Mouse (Mus musculus) liver, adult 2 months (tissue): Measurements from ENCODE around the gene Tbata. TPM values are rescaled to one million over a fixed set of nuclear protein-coding genes. Genes with fewer than 3 reads are reported as not detected.

Experiments used
- DNase-seq: peaks from one replicate; pipeline ENCODE4 v3.0.0-alpha.2; 2011; ENCODE audit warnings: low read depth, low spot score; ENCODE audit errors: extremely low read depth
- H3K27ac ChIP-seq: fragments of 200-500 bp; replicated peaks from 2 replicates; pipeline ENCODE4 v1.5.1; 2012; ENCODE audit warnings: low read depth, mild to moderate bottlenecking, control low read depth, inconsistent platforms, low read length; ENCODE audit not compliant: insufficient read depth
- H3K27me3 ChIP-seq: fragments of 200-500 bp; 2 replicates; pipeline ENCODE4 v1.6.1; 2012; ENCODE audit warnings: mild to moderate bottlenecking, moderate library complexity, low read length, inconsistent platforms; ENCODE audit not compliant: control insufficient read depth, insufficient read depth
- H3K36me3 ChIP-seq: fragments of 200-500 bp; 2 replicates; pipeline ENCODE4 v1.6.1; 2012; ENCODE audit warnings: low read length, inconsistent platforms; ENCODE audit not compliant: control insufficient read depth, insufficient read depth
- H3K4me1 ChIP-seq: fragments of 200-500 bp; 2 replicates; pipeline ENCODE4 v1.6.1; 2011; ENCODE audit warnings: low read length; ENCODE audit not compliant: control insufficient read depth, insufficient read depth
- H3K4me3 ChIP-seq: fragments of 200-500 bp; 2 replicates; pipeline ENCODE4 v1.5.1; 2011; ENCODE audit warnings: low read depth, mild to moderate bottlenecking, control low read depth, low read length, moderate library complexity; ENCODE audit not compliant: insufficient read depth
- H3K79me2 ChIP-seq: fragments of 200-500 bp; 2 replicates; pipeline ENCODE4 v1.6.1; 2012; ENCODE audit warnings: inconsistent platforms, mild to moderate bottlenecking, low read length, moderate library complexity; ENCODE audit not compliant: control insufficient read depth, insufficient read depth
- H3K9ac ChIP-seq: fragments of 200-500 bp; 2 replicates; pipeline ENCODE4 v1.6.1; 2012; ENCODE audit warnings: low read depth, mild to moderate bottlenecking, control low read depth, inconsistent platforms, low read length
- CTCF ChIP-seq: fragments of 200-500 bp; IDR thresholded peaks from 2 replicates; pipeline ENCODE4 v1.5.1; 2011; ENCODE audit warnings: low read depth, low read length, control low read depth
- POLR2A ChIP-seq: fragments of 200-500 bp; IDR thresholded peaks from 2 replicates; pipeline ENCODE4 v1.6.1; 2011; ENCODE audit warnings: low read length, control low read depth; ENCODE audit not compliant: insufficient read depth; ENCODE audit errors: extremely low read depth
- WGBS: fragments of 180-500 bp; shearing (Covaris S2); methylation state at CpG from one replicate; pipeline ENCODE4 v1.1.7; 2018; 5-methylcytosine and 5-hydroxymethylcytosine counted together
- polyA plus RNA-seq: library from polyadenylated mRNA; depleted of rRNA; stranded (reverse); fragments of >200 nt; gene quantifications from 2 replicates; pipeline ENCODE4 v1.2.3, GENCODE M21; 2012
- total RNA-seq: library from RNA; depleted of rRNA; stranded (reverse); fragments of >200 nt; gene quantifications from 2 replicates; pipeline ENCODE4 v1.2.3, GENCODE M21; 2014

The Tbata gene
- total and polyA plus RNA-seq, 2 experiments = not detected

DNA sequence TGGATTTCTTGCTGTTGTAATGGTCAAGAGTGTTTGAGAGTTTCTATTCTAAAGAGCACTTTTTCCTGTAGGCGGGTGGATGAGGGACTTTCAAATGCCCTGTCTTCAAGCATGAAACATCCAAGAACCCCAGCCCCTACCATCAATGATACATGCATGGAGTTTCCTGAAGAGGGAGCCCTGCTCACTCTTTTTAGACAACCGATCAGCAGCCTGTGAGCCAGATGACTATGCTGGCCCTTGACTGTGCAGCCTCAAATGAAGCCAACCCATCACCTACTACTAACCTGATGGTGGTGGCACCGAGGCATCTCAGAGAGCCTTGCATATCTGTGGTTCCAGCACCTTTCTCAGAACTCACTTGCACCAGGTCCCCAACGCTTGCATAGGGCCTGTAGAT lies 742 bp downstream of the Tbata start:
- Histone ChIP-seq H3K27ac (no peak overlapping the region), H3K9ac (no peak overlapping the region), H3K4me1 (no peaks in the 10 kb centered on the region), H3K4me3 (no peak overlapping the region), H3K27me3 (no peaks in the 10 kb centered on the region), H3K36me3 (no peaks in the 10 kb centered on the region), H3K79me2 (no peaks in the 10 kb centered on the region)
- TF ChIP-seq POLR2A (no peak), CTCF (no peak)
- WGBS = 85% methylated on average over 4 of the region's 4 CpGs
- no peak for DNase-seq

DNA sequence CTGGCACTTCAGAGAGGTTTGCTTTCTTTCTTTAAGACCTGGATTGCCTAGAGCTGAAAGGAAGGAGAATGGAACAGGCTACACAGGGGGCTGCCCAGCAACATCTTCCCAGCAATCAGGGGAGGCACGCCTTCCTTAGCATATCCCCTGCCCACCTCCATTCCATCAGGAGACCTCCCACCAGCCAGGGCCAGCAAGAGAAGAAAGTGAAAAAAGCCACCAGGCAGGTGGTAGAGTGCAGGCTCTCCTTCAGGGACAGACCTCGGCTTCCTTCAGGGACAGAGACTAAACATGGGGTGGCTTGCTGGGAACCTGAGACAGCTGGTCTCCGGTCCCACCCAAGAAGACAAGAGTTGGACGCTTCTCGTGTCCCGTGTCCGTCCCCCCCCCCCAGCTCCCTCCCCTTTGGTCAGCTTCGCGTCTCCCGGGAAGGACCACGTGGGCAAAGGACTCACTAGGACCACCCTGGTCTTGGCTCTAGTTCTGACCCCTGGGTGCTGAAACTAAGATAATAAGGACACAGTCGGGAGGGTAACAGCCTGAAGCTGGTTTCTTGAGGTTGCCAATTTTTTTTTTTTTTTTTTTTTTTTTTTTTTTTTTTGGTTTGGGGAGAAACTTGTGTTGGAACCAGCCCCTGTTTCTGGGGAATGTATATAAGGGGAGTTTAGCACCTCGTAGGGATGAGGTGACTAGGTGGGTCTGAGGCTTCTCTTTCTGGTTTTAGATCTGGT lies 3.1 kb downstream of the Tbata start:
- Histone ChIP-seq H3K79me2 (no peaks in the 10 kb centered on the region), H3K27me3 (no peaks in the 10 kb centered on the region), H3K36me3 (no peaks in the 10 kb centered on the region), H3K9ac (no peak overlapping the region), H3K4me3 (no peak overlapping the region), H3K27ac (no peak overlapping the region), H3K4me1 (no peaks in the 10 kb centered on the region)
- WGBS = 44% methylated on average over 12 of the region's 13 CpGs
- no peak for DNase-seq
- no peak for TF ChIP-seq POLR2A
- TF ChIP-seq CTCF = no peak

DNA sequence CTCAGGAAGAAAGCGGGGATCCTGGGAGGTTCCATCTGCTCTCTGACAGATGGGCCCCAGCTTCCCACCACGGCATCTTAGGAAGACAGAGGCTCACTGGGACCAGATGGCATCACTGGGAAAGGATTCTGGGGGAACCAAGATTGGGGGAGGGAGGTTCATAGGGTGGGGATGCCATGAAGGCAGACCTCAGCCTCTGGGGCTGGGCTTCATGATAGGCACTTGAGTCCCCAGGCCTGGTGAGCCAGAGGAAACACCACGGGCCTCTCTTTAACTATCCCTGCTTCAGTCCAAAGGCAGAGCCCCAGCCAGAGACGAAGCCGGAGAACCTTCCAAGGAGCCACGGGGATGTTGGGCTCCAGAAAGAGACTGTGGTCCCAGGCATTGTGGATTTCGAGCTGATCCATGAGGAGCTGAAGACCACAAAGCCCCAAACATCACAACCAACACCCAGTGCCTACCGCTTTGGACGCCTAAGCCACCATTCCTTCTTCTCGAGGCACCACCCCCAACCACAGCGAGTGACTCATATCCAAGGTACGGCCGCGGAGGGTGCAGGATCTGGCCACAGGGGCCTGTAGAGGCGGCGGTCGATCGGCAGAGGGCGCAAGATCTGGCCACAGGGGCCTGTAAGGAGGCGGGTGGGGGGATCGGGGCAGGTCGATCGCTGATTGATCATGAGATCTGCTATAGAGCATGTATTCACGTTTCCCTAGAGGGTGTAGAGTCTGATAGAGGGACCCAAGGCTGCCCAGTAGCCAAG lies 3.9 kb downstream of the Tbata start:
- no peaks in the 10 kb centered on the region for H3K27me3 ChIP-seq
- H3K9ac ChIP-seq = no peak overlapping the region
- DNase-seq = no peak
- H3K36me3 ChIP-seq = no peaks in the 10 kb centered on the region
- no peak overlapping the region for H3K4me3 ChIP-seq
- 15% methylated on average over 24 of the region's 24 CpGs for WGBS
- no peaks in the 10 kb centered on the region for H3K4me1 ChIP-seq
- H3K27ac ChIP-seq = no peak overlapping the region
- TF ChIP-seq CTCF (peak; percentile 46), POLR2A (no peak)
- H3K79me2 ChIP-seq = no peaks in the 10 kb centered on the region

DNA sequence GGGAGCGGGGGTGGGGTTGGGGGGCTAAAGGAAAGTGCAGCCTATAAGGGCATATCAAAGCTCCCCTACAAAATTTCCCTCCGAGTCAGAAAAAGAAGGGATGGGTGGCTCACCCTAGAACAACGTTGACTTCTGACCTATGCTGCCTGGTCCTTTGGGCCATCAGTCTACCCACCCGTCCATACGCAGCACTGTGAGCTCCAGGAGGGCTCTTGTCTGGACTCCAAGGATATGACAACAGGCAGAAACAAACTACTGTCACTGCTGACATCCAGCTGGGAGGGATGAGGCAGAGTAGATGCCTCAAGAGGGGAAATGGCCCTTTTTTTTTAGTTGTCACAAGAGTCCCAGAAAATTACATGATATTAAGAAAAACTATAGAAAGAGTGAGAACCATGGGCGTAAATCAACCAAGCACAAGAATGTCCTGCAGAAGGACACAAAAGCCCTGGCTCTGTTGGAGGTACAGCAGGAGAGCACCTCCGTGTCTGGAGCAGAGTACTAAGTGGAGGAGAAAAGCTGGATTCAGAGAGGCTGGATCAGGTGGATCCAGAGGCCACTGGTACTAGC lies 4.6 kb downstream of the Tbata start:
- H3K27me3 ChIP-seq = no peaks in the 10 kb centered on the region

DNA sequence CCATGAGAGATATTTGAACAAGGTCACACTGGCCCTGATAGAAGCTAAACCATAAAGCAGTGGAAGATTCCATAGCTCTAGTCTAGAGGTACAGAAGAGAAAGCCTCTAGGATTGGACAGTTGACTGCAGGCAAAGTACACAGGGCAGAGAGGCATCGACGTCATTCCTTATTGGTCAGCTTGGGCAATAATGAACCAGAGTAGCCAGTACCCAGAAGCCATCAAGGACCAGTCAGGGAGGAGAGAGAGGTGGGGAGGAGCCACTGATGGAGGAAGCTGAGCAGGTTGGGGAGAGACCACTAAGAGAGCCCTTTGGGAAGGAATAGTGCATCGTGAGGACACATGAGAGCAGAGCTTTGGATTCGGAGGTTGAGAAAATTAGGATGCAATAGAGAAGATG lies 6.0 kb downstream of the Tbata start:
- TF ChIP-seq POLR2A = no peak
- no peak for TF ChIP-seq CTCF

More for the DNA sequence above, 4.6 kb downstream of the Tbata start:
- Histone ChIP-seq H3K36me3 (no peaks in the 10 kb centered on the region), H3K79me2 (no peaks in the 10 kb centered on the region), H3K27ac (no peak overlapping the region), H3K9ac (no peak overlapping the region), H3K4me3 (no peak overlapping the region), H3K4me1 (no peaks in the 10 kb centered on the region)
- TF ChIP-seq CTCF = no peak
- TF ChIP-seq POLR2A = no peak
- WGBS = 63% methylated on average over 7 of the region's 7 CpGs
- DNase-seq = no peak

More for the DNA sequence above, 6.0 kb downstream of the Tbata start:
- Histone ChIP-seq H3K27me3 (no peaks in the 10 kb centered on the region), H3K4me1 (no peaks in the 10 kb centered on the region), H3K27ac (no peak overlapping the region), H3K9ac (no peak overlapping the region), H3K4me3 (no peak overlapping the region), H3K36me3 (no peaks in the 10 kb centered on the region), H3K79me2 (no peaks in the 10 kb centered on the region)
- 81% methylated on average over 4 of the region's 4 CpGs for WGBS
- no peak for DNase-seq
